Mouse (Mus musculus): ENCODE data around the gene Pym1.
"Not testable (repeated sequence)": the region's sequence is repeated elsewhere in the genome, so short reads cannot be mapped to it uniquely, and the experiment has no call there.

Gene Pym1

GRCm38 (mm10) chr10:128747646-128748251 is at the start of gene Pym1:
Gene Pym1, plus strand, starts transcription at chr10:128747889.
- DNase-seq (ENCODE audit: low spot score in 2 of 2), result peak in 1 of 2 experiments; percentile 53

GRCm38 (mm10) chr10:128699006-128699405 is 48.7 kb upstream of the Pym1 start:
- DNase-seq (ENCODE audit: low spot score in 2 of 2), result no peak

- no peak for DNase-seq (ENCODE audit: low spot score in 2 of 2)
These were observed 48.1 kb upstream of the Pym1 start for GRCm38 (mm10) chr10:128699611-128700010.

GRCm38 (mm10) chr10:128700712-128701111 is 47.0 kb upstream of the Pym1 start:
- DNase-seq (ENCODE audit: low spot score in 2 of 2), result no peak

DNA sequence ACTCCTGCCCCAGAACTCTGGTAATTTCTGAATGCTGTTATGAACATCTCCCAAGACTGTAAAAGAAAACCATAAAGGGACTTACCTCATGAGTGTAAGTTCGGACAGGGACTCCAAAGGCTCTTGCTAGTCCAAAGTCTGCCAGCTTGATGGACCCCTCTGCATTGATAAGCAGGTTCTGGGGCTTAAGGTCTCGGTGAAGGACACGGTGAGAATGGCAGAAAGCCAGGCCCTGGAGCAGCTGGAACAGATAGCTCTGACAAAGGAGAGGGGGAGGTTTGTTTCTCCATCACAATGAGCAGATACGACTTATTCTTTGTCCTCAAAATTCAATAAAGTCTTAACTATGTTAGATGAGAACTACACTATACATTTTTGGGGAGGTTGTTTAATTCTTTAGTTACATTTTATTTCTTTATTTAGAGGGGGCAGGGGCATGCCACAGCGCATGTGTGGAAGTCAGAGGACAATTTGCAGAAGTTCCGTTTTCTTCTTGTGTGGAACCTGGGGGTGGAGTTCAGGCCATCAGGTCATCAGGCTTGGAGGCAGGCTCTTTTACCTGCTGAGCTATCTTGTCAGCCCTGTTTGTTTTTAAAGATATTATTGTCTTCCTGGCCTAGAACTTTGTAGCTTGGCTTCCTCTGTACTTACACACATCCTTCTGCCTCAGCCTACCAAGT is 45.2 kb upstream of the Pym1 start:
- no peak for DNase-seq (ENCODE audit: low spot score in 2 of 2)

DNA sequence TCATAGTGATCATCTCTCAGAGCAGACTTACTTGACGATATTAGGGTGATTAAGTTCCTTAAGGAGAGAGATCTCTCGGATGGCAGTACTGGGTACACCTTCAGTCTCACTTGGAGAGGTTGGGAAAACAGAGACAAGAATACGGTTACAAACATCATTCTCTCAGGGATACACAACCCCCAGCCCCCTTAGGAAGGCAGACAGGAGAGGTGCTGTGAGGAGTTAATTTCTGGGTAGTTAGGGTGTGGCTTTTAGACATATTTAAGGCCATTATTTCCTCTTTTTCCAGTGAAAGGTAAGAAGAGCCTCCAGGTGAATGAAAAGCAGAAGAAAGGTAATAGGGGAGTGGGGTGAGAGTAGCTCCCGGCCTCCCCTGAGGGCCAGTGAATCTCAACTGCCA is 43.8 kb upstream of the Pym1 start, which contains the start of gene Pmel:
Gene Pmel (plus strand): TSS at position 301 of the 400 bp plus-strand sequence.
- DNase-seq (ENCODE audit: low spot score in 2 of 2), result no peak

DNA sequence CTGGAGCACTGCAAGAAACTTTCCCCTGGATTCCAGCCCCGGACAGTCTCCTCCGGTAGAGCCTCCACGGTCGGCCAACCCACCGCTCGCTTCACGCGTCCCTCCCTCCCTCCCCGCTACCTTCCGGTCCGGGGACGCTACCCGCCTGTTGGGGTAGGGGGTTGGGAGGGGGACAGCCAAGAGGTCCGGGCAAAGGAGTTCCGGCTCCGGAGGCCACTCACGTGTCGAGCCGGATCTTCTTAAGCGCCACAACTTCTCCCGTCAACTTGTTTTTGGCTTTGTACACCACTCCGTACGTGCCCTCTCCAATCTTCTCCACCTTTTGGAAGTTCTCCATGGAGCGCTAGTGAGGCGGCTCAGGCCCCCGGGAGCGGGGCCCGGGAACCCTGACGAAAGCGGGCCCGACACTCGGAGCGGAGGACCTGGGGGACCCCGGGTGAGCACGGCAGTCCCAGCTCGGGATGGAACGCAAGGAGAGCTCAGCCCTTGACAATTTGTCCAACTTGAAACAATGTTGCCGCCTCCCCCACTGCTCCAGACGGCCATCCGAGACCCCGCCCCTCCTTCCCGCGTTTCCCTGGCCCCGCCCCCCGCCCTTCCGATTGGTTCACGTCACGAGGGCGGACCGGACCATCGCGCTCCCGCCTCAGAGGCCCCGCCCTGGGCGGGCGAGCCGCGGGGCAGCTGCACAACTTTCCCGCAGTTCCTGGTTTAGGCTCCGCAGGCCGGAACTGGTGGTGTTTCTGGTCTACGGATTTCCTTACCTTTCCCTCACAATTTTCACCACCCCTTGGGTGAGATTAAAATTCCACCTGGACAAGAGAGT is 43.0 kb upstream of the Pym1 start, which contains the start of gene Cdk2:
Gene Cdk2 (minus strand): TSS at position 541 of the 826 bp plus-strand sequence.
- peak; percentile 73 to 91 for DNase-seq (ENCODE audit: low spot score in 2 of 2)

DNA sequence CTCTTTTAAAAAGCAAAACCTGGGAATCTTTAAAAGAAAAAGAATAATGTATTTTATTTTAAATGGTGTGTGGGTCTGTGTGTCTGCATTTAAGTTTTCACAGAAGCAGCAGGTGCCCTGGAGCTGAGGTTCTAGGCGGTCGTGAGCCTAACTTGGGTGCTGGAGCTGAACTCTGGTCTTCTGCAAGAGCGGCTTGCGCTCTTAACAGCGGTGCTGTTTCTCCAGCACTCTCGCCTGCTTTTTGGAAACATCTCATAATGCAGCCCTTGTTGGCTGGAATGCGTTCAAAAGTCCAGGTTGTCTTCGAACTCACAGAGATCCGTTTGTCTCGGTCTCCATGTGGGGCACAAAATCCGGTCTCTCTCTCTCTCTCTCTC is 42.4 kb upstream of the Pym1 start:
- no peak for DNase-seq (ENCODE audit: low spot score in 2 of 2)

DNA sequence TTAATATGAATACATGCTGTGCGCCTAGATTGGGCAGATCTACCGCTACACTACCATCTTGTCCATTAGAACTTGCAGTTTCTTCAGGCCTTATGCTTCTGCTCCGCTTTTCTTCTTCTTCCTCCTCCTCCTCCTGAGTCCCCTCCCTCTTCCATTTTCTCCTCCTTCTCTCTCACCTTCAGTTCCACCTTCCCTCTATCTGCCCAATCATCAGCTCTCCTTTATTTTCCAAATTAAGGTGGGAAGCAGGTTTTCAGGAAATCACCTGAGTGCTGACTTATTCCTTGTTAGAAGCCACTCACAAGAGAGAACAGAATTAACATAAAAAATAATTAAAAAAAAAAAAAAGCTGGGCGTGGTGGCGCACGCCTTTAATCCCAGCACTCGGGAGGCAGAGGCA is 36.4 kb upstream of the Pym1 start:
- not testable (repeated sequence) for DNase-seq (ENCODE audit: low spot score in 2 of 2)

- DNase-seq (ENCODE audit: low spot score in 2 of 2), result no peak
These were observed 31.8 kb upstream of the Pym1 start for GRCm38 (mm10) chr10:128715559-128716537.

- DNase-seq (ENCODE audit: low spot score in 2 of 2), result not testable (repeated sequence)
These were observed 22.2 kb upstream of the Pym1 start for GRCm38 (mm10) chr10:128725466-128725865.

DNA sequence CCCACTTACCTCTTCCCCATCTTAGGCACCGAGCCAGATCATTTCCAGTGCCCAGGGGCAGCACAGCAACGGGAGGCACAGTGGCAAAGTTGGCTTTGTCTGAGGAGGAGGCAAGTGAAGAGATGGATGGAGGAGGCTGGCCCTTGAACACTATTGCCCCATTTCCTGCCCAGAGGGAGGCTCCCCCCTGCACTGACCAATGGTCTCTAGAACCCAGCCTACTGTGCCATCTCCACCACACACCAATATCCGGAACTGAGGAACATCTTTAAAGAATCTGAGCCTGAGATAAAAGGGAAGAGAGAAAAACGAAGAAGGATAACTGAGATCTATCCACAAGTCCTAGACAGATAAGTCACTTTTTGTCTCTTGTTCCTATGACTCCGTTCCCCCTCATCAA is 19.6 kb upstream of the Pym1 start:
- no peak for DNase-seq (ENCODE audit: low spot score in 2 of 2)

DNA sequence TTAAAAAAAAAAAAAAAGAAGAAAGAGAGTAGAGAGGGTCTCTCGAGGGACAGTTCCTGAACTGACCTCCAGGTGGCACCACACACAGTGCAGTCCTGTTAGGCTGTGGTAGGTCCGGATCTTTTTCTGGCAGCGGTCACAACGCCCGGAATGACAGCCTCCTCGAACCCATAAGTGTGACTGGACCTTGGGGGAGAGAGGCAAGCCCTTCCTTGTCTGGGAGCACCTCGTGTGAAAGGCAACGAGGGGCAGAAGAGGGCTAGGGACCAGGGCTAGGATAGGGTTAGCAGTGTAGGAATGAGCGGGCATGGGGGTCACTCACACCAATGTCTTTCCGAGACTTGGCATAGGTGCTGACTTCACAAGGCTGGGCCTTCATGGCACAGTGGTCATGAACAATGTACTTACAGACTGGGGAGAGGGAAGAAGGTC is 16.7 kb upstream of the Pym1 start:
- DNase-seq (ENCODE audit: low spot score in 2 of 2), result peak; percentile 55 to 78

DNA sequence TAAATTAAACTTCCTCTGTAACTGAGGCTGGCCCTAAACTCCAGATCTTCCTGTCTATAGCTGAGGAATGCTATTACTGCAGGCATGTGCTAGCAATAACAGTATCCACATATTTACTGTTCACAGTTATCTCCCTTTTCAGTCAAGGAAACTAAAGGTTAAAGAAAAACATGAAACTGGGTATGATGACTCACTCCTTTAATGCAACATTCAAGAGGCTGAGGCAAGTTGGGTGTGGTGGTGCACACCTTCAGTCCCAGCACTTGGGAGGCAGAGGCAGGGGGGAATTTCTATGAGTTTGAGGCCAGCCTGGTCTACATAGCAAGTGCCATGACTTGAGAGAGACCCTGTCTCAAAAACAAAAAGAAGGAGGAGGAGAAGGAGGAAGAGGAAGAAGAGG is 15.7 kb upstream of the Pym1 start:
- no peak for DNase-seq (ENCODE audit: low spot score in 2 of 2)

- no peak for DNase-seq (ENCODE audit: low spot score in 2 of 2)
These were observed 10.3 kb upstream of the Pym1 start for GRCm38 (mm10) chr10:128737435-128737834.

GRCm38 (mm10) chr10:128740296-128740695 is 7.4 kb upstream of the Pym1 start:
- DNase-seq (ENCODE audit: low spot score in 2 of 2), result no peak

- DNase-seq (ENCODE audit: low spot score in 2 of 2), result no peak
These were observed 5.1 kb upstream of the Pym1 start for GRCm38 (mm10) chr10:128742616-128743015.

DNA sequence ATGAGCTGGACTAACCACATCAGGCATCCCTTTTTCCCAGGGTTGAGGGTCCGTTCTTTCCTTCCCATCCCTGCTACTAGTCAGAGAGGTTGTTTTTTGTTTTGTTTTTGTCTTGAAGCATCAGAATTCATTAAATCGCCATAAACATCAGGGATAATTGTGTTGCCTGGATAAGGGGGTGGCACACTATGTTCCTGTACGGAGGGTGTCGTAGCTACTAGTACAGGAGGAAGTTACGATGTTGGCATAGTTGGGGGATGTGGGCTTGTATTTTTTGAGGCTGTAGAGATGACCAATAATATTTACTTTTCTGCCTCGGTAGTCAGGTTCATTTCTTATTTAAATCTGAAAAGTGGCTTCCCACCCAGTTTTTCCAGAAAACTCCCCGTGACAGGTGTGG is 4.5 kb upstream of the Pym1 start:
- no peak for DNase-seq (ENCODE audit: low spot score in 2 of 2)

DNA sequence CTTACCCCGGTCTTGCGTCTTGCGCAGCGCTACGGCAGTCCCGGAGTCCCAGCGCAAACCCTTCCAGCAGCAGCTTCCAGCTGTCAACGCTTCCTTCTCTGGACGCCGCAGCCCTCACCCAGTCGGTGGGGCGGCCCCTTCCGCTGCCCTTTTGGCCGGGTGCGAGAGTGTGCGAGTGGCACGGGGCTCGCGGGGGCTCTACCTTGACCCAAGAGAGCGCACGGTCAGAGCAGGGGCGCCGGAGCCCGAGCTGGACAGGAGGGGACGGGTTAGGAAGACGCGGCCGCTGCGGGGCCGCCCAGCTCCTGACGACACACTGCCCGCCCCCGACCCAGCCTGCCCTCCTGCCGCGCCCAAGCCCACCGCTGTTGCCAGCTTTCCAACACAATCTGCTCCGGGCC is 3.9 kb upstream of the Pym1 start:
- DNase-seq (ENCODE audit: low spot score in 2 of 2), result peak in 1 of 2 experiments; percentile 54

GRCm38 (mm10) chr10:128744211-128744610 is 3.5 kb upstream of the Pym1 start:
- DNase-seq (ENCODE audit: low spot score in 2 of 2), result no peak
